Mouse (Mus musculus): ENCODE data around the gene Robo1. TPM values are rescaled to one million over a fixed set of nuclear protein-coding genes. Genes with fewer than 3 reads are reported as not detected.

Robo1 gene
- polyA plus RNA-seq, 1 experiment = 3.5 TPM

GRCm38 (mm10) chr16:73015976-73016375, 707.9 kb downstream of the Robo1 start:
- Histone ChIP-seq H3K4me3 (ENCODE audit: control insufficient read depth, low read depth, low read length) (no peak overlapping the region), H3K27me3 (ENCODE audit: control insufficient read depth, insufficient read depth, low read length) (no peaks in the 10 kb centered on the region), H3K27ac (ENCODE audit: control insufficient read depth, insufficient read depth, low read depth, low read length) (no peak overlapping the region), H3K36me3 (ENCODE audit: control insufficient read depth, insufficient read depth, low read length) (no peaks in the 10 kb centered on the region), H3K4me1 (ENCODE audit: control insufficient read depth, insufficient read depth, low read length) (peaks cover 6% of the 10 kb centered on the region)
- TF ChIP-seq POLR2A (IDR thresholded peaks at IDR 0.05; ENCODE audit: control insufficient read depth, low read depth, low read length) (no peak), CTCF (IDR thresholded peaks at IDR 0.05; ENCODE audit: control insufficient read depth, insufficient read depth, insufficient replicate concordance, low read depth, low read length) (no peak)

- no peak for TF ChIP-seq POLR2A (IDR thresholded peaks at IDR 0.05; ENCODE audit: control insufficient read depth, low read depth, low read length)
- TF ChIP-seq CTCF (IDR thresholded peaks at IDR 0.05; ENCODE audit: control insufficient read depth, insufficient read depth, insufficient replicate concordance, low read depth, low read length) = no peak
- Histone ChIP-seq H3K27ac (ENCODE audit: control insufficient read depth, insufficient read depth, low read depth, low read length) (no peak overlapping the region), H3K27me3 (ENCODE audit: control insufficient read depth, insufficient read depth, low read length) (no peaks in the 10 kb centered on the region)
Measured at GRCm38 (mm10) chr16:73016801-73017200, 708.7 kb downstream of the Robo1 start.

GRCm38 (mm10) chr16:73024326-73024725, 716.2 kb downstream of the Robo1 start:
- Histone ChIP-seq H3K4me1 (ENCODE audit: control insufficient read depth, insufficient read depth, low read length) (peaks cover 2% of the 10 kb centered on the region; the same call in 1 of the 2 replicates), H3K27ac (ENCODE audit: control insufficient read depth, insufficient read depth, low read depth, low read length) (no peak overlapping the region), H3K36me3 (ENCODE audit: control insufficient read depth, insufficient read depth, low read length) (no peaks in the 10 kb centered on the region), H3K27me3 (ENCODE audit: control insufficient read depth, insufficient read depth, low read length) (no peaks in the 10 kb centered on the region), H3K4me3 (ENCODE audit: control insufficient read depth, low read depth, low read length) (peak overlapping the region; percentile 78)
- TF ChIP-seq CTCF (IDR thresholded peaks at IDR 0.05; ENCODE audit: control insufficient read depth, insufficient read depth, insufficient replicate concordance, low read depth, low read length) (no peak), POLR2A (IDR thresholded peaks at IDR 0.05; ENCODE audit: control insufficient read depth, low read depth, low read length) (no peak)

More at GRCm38 (mm10) chr16:73016801-73017200, 708.7 kb downstream of the Robo1 start:
- Histone ChIP-seq H3K4me3 (ENCODE audit: control insufficient read depth, low read depth, low read length) (no peak overlapping the region), H3K36me3 (ENCODE audit: control insufficient read depth, insufficient read depth, low read length) (no peaks in the 10 kb centered on the region), H3K4me1 (ENCODE audit: control insufficient read depth, insufficient read depth, low read length) (peaks cover 6% of the 10 kb centered on the region)

GRCm38 (mm10) chr16:73027692-73028091, 719.6 kb downstream of the Robo1 start:
- no peak for TF ChIP-seq CTCF (IDR thresholded peaks at IDR 0.05; ENCODE audit: control insufficient read depth, insufficient read depth, insufficient replicate concordance, low read depth, low read length)
- no peak for TF ChIP-seq POLR2A (IDR thresholded peaks at IDR 0.05; ENCODE audit: control insufficient read depth, low read depth, low read length)
- peaks cover 2% of the 10 kb centered on the region; the same call in 1 of the 2 replicates for H3K4me1 ChIP-seq (ENCODE audit: control insufficient read depth, insufficient read depth, low read length)
- H3K27ac ChIP-seq (ENCODE audit: control insufficient read depth, insufficient read depth, low read depth, low read length) = no peak overlapping the region
- no peaks in the 10 kb centered on the region for H3K36me3 ChIP-seq (ENCODE audit: control insufficient read depth, insufficient read depth, low read length)
- H3K27me3 ChIP-seq (ENCODE audit: control insufficient read depth, insufficient read depth, low read length) = no peaks in the 10 kb centered on the region
- no peak overlapping the region for H3K4me3 ChIP-seq (ENCODE audit: control insufficient read depth, low read depth, low read length)

GRCm38 (mm10) chr16:73030999-73031398, 722.9 kb downstream of the Robo1 start:
- Histone ChIP-seq H3K4me3 (ENCODE audit: control insufficient read depth, low read depth, low read length) (no peak overlapping the region), H3K27ac (ENCODE audit: control insufficient read depth, insufficient read depth, low read depth, low read length) (no peak overlapping the region), H3K36me3 (ENCODE audit: control insufficient read depth, insufficient read depth, low read length) (no peaks in the 10 kb centered on the region), H3K27me3 (ENCODE audit: control insufficient read depth, insufficient read depth, low read length) (no peaks in the 10 kb centered on the region), H3K4me1 (ENCODE audit: control insufficient read depth, insufficient read depth, low read length) (peaks cover 3% of the 10 kb centered on the region)
- no peak for TF ChIP-seq CTCF (IDR thresholded peaks at IDR 0.05; ENCODE audit: control insufficient read depth, insufficient read depth, insufficient replicate concordance, low read depth, low read length)
- TF ChIP-seq POLR2A (IDR thresholded peaks at IDR 0.05; ENCODE audit: control insufficient read depth, low read depth, low read length) = no peak

- Histone ChIP-seq H3K27me3 (ENCODE audit: control insufficient read depth, insufficient read depth, low read length) (no peaks in the 10 kb centered on the region), H3K36me3 (ENCODE audit: control insufficient read depth, insufficient read depth, low read length) (no peaks in the 10 kb centered on the region), H3K4me3 (ENCODE audit: control insufficient read depth, low read depth, low read length) (no peak overlapping the region; the same call in 1 of the 2 replicates), H3K4me1 (ENCODE audit: control insufficient read depth, insufficient read depth, low read length) (peaks cover 3% of the 10 kb centered on the region), H3K27ac (ENCODE audit: control insufficient read depth, insufficient read depth, low read depth, low read length) (no peak overlapping the region)
- TF ChIP-seq CTCF (IDR thresholded peaks at IDR 0.05; ENCODE audit: control insufficient read depth, insufficient read depth, insufficient replicate concordance, low read depth, low read length) (no peak), POLR2A (IDR thresholded peaks at IDR 0.05; ENCODE audit: control insufficient read depth, low read depth, low read length) (no peak)
Measured at GRCm38 (mm10) chr16:73035210-73035985, 727.3 kb downstream of the Robo1 start.

GRCm38 (mm10) chr16:73038552-73038951, 730.4 kb downstream of the Robo1 start:
- no peak overlapping the region for H3K27ac ChIP-seq (ENCODE audit: control insufficient read depth, insufficient read depth, low read depth, low read length)
- no peaks in the 10 kb centered on the region for H3K36me3 ChIP-seq (ENCODE audit: control insufficient read depth, insufficient read depth, low read length)
- H3K27me3 ChIP-seq (ENCODE audit: control insufficient read depth, insufficient read depth, low read length) = no peaks in the 10 kb centered on the region
- no peak overlapping the region for H3K4me3 ChIP-seq (ENCODE audit: control insufficient read depth, low read depth, low read length)
- TF ChIP-seq POLR2A (IDR thresholded peaks at IDR 0.05; ENCODE audit: control insufficient read depth, low read depth, low read length) (no peak), CTCF (IDR thresholded peaks at IDR 0.05; ENCODE audit: control insufficient read depth, insufficient read depth, insufficient replicate concordance, low read depth, low read length) (no peak)
- peaks cover 3% of the 10 kb centered on the region for H3K4me1 ChIP-seq (ENCODE audit: control insufficient read depth, insufficient read depth, low read length)
